Mouse (Mus musculus): ENCODE data around the gene Nrcam. TPM values are rescaled to one million over a fixed set of nuclear protein-coding genes. Genes with fewer than 3 reads are reported as not detected.

Gene Nrcam
- polyA plus RNA-seq, 1 experiment from 2014 or later, result not detected

DNA sequence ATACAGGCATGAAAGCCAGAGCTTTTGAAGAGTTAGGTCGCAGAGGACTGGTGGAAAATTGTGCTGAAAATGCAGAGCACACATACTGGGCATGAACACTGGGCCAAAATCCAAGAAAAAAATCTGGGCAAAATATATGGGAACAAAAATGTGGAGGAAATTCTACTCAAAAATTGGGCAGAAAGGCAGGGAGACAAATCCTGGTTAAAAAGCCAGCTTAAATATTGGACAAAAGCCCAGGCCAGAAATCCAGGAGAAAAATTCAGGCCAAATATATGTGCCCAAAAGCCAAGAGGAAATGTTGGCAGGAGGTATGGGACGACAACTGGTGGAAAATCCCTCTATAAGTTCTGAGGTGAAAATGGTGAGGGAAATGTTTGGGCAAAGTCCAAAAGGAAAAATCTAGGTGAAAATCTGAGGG is 288.3 kb downstream of the Nrcam start:
- WGBS (ENCODE audit: insufficient replicate concordance), result 61% methylated on average over 2 of the region's 2 CpGs
- no peak overlapping the region for H3K4me3 ChIP-seq (ENCODE audit: low read depth, low read length)
- H3K9me3 ChIP-seq (ENCODE audit: low read length), result no peaks in the 10 kb centered on the region
- DNase-seq, result no peak
- H3K9ac ChIP-seq (replicated peaks), result no peak overlapping the region
- no peak overlapping the region for H3K4me2 ChIP-seq (ENCODE audit: low read depth, low read length)
- no peak for ATAC-seq
- H3K4me1 ChIP-seq (ENCODE audit: insufficient read depth), result no peaks in the 10 kb centered on the region
- no peak overlapping the region for H3K27ac ChIP-seq (ENCODE audit: low read depth)
- TF ChIP-seq CTCF (IDR thresholded peaks at IDR 0.05; ENCODE audit: low read depth), result no peak
- TF ChIP-seq EP300 (IDR thresholded peaks at IDR 0.05; ENCODE audit: low read depth), result no peak
- no peaks in the 10 kb centered on the region for H3K36me3 ChIP-seq (replicated peaks; ENCODE audit: insufficient read depth, low read length)
- no peaks in the 10 kb centered on the region for H3K27me3 ChIP-seq (ENCODE audit: insufficient read depth, low read length)

DNA sequence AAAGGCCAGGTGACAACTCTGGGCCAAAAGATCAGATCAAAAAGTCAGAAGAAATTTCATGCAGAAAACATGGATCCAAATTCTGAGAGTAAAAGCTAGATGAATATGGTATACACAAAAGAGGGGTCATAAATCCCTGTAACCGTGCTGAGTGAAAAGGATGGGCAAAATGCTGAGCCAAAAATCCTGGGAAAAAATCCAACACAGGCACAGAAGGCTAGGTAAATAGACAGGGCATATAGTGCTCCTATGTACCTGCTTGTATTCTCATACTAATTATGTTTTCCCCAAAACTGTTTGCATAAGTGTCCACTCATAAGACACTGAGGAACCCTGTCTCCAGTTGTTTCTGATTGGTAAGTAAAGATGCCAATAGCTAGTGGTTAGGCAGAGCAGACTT is 288.8 kb downstream of the Nrcam start:
- Histone ChIP-seq H3K9ac (replicated peaks) (no peak overlapping the region), H3K4me3 (ENCODE audit: low read depth, low read length) (no peak overlapping the region), H3K4me2 (ENCODE audit: low read depth, low read length) (no peak overlapping the region), H3K27me3 (ENCODE audit: insufficient read depth, low read length) (no peaks in the 10 kb centered on the region), H3K9me3 (ENCODE audit: low read length) (no peaks in the 10 kb centered on the region), H3K36me3 (replicated peaks; ENCODE audit: insufficient read depth, low read length) (no peaks in the 10 kb centered on the region), H3K4me1 (ENCODE audit: insufficient read depth) (no peaks in the 10 kb centered on the region), H3K27ac (ENCODE audit: low read depth) (no peak overlapping the region)
- TF ChIP-seq CTCF (IDR thresholded peaks at IDR 0.05; ENCODE audit: low read depth) (no peak), EP300 (IDR thresholded peaks at IDR 0.05; ENCODE audit: low read depth) (no peak)
- no peak for DNase-seq
- ATAC-seq, result no peak
- 71% methylated on average over 1 of the region's 1 CpGs for WGBS (ENCODE audit: insufficient replicate concordance)

DNA sequence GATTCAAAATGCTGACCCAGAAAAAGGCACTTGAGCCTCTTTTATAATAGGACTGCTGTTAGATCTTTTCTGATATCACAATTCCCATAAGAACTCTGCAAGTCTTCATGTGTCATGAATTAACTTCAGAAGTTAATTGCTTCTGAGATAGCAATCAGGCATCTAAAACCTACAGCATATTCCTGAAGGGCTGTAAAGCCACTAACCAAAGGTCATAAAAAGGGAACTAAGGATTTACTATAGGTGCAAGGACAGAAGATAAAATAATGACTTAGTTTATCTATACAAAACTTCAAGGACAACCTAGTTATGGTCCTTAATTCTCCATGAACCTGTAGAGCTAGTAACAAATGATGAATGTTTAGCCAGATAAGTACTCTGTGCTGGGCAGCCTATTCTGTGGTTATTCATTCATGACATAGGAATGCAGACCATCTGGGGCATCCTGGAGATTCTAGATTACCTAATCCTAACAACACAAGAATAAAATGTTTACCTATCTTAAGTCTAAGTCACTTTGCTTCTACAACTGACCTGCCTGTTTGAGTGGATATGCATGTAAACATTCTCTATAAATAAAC is 310.7 kb downstream of the Nrcam start:
- Histone ChIP-seq H3K4me3 (ENCODE audit: low read depth, low read length) (no peak overlapping the region), H3K9ac (replicated peaks) (no peak overlapping the region), H3K4me1 (ENCODE audit: insufficient read depth) (no peaks in the 10 kb centered on the region), H3K4me2 (ENCODE audit: low read depth, low read length) (no peak overlapping the region), H3K9me3 (ENCODE audit: low read length) (no peaks in the 10 kb centered on the region), H3K36me3 (replicated peaks; ENCODE audit: insufficient read depth, low read length) (no peaks in the 10 kb centered on the region), H3K27me3 (ENCODE audit: insufficient read depth, low read length) (no peaks in the 10 kb centered on the region), H3K27ac (ENCODE audit: low read depth) (no peak overlapping the region)
- ATAC-seq (no peak), DNase-seq (no peak)
- no peak for TF ChIP-seq CTCF (IDR thresholded peaks at IDR 0.05; ENCODE audit: low read depth)
- no peak for TF ChIP-seq EP300 (IDR thresholded peaks at IDR 0.05; ENCODE audit: low read depth)

DNA sequence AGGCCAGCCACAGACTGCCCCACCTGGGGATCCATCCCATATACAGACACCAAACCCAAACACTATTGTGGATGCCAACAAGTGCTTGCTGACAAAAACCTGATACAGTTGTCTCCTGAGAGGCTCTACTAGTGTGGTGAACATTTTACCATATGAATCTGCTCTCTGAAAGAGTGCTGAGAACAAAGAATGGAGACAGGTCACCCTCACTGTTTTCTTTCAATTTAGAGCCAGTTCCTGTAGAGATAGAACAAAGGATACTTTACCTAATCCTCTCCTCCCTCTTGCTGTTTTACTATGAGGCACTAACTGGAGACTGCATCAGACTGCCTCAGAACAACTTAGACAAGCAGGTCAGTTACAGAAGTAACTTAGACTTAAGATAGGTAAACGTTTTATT is 311.9 kb downstream of the Nrcam start:
- ATAC-seq (no peak), DNase-seq (no peak)
- H3K4me2 ChIP-seq (ENCODE audit: low read depth, low read length), result no peak overlapping the region
- H3K9me3 ChIP-seq (ENCODE audit: low read length), result no peaks in the 10 kb centered on the region
- WGBS (ENCODE audit: insufficient replicate concordance), result 26% methylated on average over 1 of the region's 1 CpGs
- no peak overlapping the region for H3K4me3 ChIP-seq (ENCODE audit: low read depth, low read length)
- no peaks in the 10 kb centered on the region for H3K36me3 ChIP-seq (replicated peaks; ENCODE audit: insufficient read depth, low read length)
- no peak overlapping the region for H3K9ac ChIP-seq (replicated peaks)
- no peaks in the 10 kb centered on the region for H3K4me1 ChIP-seq (ENCODE audit: insufficient read depth)
- TF ChIP-seq EP300 (IDR thresholded peaks at IDR 0.05; ENCODE audit: low read depth), result no peak
- H3K27me3 ChIP-seq (ENCODE audit: insufficient read depth, low read length), result no peaks in the 10 kb centered on the region
- no peak overlapping the region for H3K27ac ChIP-seq (ENCODE audit: low read depth)

Other genes starting within 250 kb of the Nrcam start
- gene Dnajb9, start 118.6 kb upstream of the Nrcam start, polyA plus RNA-seq (2015; fragmentation: Nextera tagmentation; extraction: Ambion mirVana), result 24.1 and 28.6 TPM in 2 replicates
- gene Pnpla8, start 107.5 kb upstream of the Nrcam start, polyA plus RNA-seq (2015; fragmentation: Nextera tagmentation; extraction: Ambion mirVana), result 49.6 and 53.5 TPM in 2 replicates